Mouse (Mus musculus) neural tube, embryonic 10.5 days (tissue): ENCODE results near the gene Gm10181.
"Not testable (repeated sequence)": the region's sequence is repeated elsewhere in the genome, so short reads cannot be mapped to it uniquely, and the experiment has no call there.

ENCODE experiments used
- DNase-seq: peaks from one replicate; pipeline ENCODE4 v3.0.0-alpha.2; 2017; ENCODE audit warnings: low spot score; ENCODE audit errors: extremely low spot score

Gene Gm10181

GRCm38 (mm10) chr9:25089122-25089521, at the start of gene Gm10181:
Gm10181 (plus strand) TSS chr9:25089422.
- DNase-seq, result no peak

GRCm38 (mm10) chr9:25041665-25042064, 47.6 kb upstream of the Gm10181 start:
- DNase-seq, result peak; percentile 51

- DNase-seq, result no peak
Measured at GRCm38 (mm10) chr9:25042162-25043111, 46.8 kb upstream of the Gm10181 start.

GRCm38 (mm10) chr9:25044325-25044724, 44.9 kb upstream of the Gm10181 start:
- DNase-seq, result no peak

GRCm38 (mm10) chr9:25048289-25048688, 40.9 kb upstream of the Gm10181 start:
- no peak for DNase-seq

- no peak for DNase-seq
Measured at GRCm38 (mm10) chr9:25048940-25049339, 40.3 kb upstream of the Gm10181 start.

GRCm38 (mm10) chr9:25051901-25052300, 37.3 kb upstream of the Gm10181 start:
- DNase-seq, result no peak

- DNase-seq, result no peak
Measured at GRCm38 (mm10) chr9:25055650-25056376, 33.4 kb upstream of the Gm10181 start.

- no peak for DNase-seq
Measured at GRCm38 (mm10) chr9:25058726-25059125, 30.5 kb upstream of the Gm10181 start.

- no peak for DNase-seq
Measured at GRCm38 (mm10) chr9:25072666-25073065, 16.6 kb upstream of the Gm10181 start.

GRCm38 (mm10) chr9:25075977-25076376, 13.2 kb upstream of the Gm10181 start:
- no peak for DNase-seq

GRCm38 (mm10) chr9:25076505-25076904, 12.7 kb upstream of the Gm10181 start:
- no peak for DNase-seq

- no peak for DNase-seq
Measured at GRCm38 (mm10) chr9:25090853-25091252, 1.6 kb downstream of the Gm10181 start.

GRCm38 (mm10) chr9:25102881-25103280, 13.7 kb downstream of the Gm10181 start:
- DNase-seq, result no peak

GRCm38 (mm10) chr9:25104638-25105037, 15.4 kb downstream of the Gm10181 start:
- DNase-seq, result peak; percentile 20

- DNase-seq, result not testable (repeated sequence)
Measured at GRCm38 (mm10) chr9:25123590-25123989, 34.4 kb downstream of the Gm10181 start.

- DNase-seq, result no peak
Measured at GRCm38 (mm10) chr9:25124048-25124447, 34.8 kb downstream of the Gm10181 start.

- no peak for DNase-seq
Measured at GRCm38 (mm10) chr9:25132253-25132652, 43.0 kb downstream of the Gm10181 start.

GRCm38 (mm10) chr9:25132920-25133319, 43.7 kb downstream of the Gm10181 start:
- DNase-seq, result no peak

- no peak for DNase-seq
Measured at GRCm38 (mm10) chr9:25138900-25139299, 49.7 kb downstream of the Gm10181 start.
